Mouse (Mus musculus): ENCODE data around the gene Tpd52l2.

Gene Tpd52l2

GRCm38 (mm10) chr2:181496831-181497547, at the start of gene Tpd52l2:
Gene Tpd52l2, plus strand, starts transcription at chr2:181497142.
- DNase-seq, result peak; percentile 97

- no peak for DNase-seq
Measured at GRCm38 (mm10) chr2:181452181-181452580, 44.8 kb upstream of the Tpd52l2 start.

GRCm38 (mm10) chr2:181453274-181453673, 43.7 kb upstream of the Tpd52l2 start:
- no peak for DNase-seq

- no peak for DNase-seq
Measured at GRCm38 (mm10) chr2:181455899-181456298, 41.0 kb upstream of the Tpd52l2 start.

- peak; percentile 50 for DNase-seq
Measured at GRCm38 (mm10) chr2:181457831-181458230, 39.1 kb upstream of the Tpd52l2 start.

- peak; percentile 56 for DNase-seq
Measured at GRCm38 (mm10) chr2:181458411-181459152, 38.4 kb upstream of the Tpd52l2 start.

GRCm38 (mm10) chr2:181459153-181459672, 37.7 kb upstream of the Tpd52l2 start, which contains the start of gene Zbtb46:
Gene Zbtb46, minus strand, starts transcription at chr2:181459426.
- peak; percentile 92 for DNase-seq

GRCm38 (mm10) chr2:181459673-181460621, 37.0 kb upstream of the Tpd52l2 start:
- DNase-seq, result peak; percentile 84

- DNase-seq, result no peak
Measured at GRCm38 (mm10) chr2:181461536-181462100, 35.3 kb upstream of the Tpd52l2 start.

GRCm38 (mm10) chr2:181462604-181463003, 34.3 kb upstream of the Tpd52l2 start:
- DNase-seq, result no peak

- peak; percentile 57 for DNase-seq
Measured at GRCm38 (mm10) chr2:181463008-181463738, 33.8 kb upstream of the Tpd52l2 start.

- DNase-seq, result no peak
Measured at GRCm38 (mm10) chr2:181465423-181465822, 31.5 kb upstream of the Tpd52l2 start.

GRCm38 (mm10) chr2:181470285-181470684, 26.7 kb upstream of the Tpd52l2 start:
- no peak for DNase-seq

GRCm38 (mm10) chr2:181471246-181471645, 25.7 kb upstream of the Tpd52l2 start:
- DNase-seq, result no peak

GRCm38 (mm10) chr2:181472256-181472827, 24.6 kb upstream of the Tpd52l2 start:
- no peak for DNase-seq

- DNase-seq, result no peak
Measured at GRCm38 (mm10) chr2:181483120-181483519, 13.8 kb upstream of the Tpd52l2 start.

- DNase-seq, result peak; percentile 60
Measured at GRCm38 (mm10) chr2:181483562-181484318, 13.2 kb upstream of the Tpd52l2 start.

GRCm38 (mm10) chr2:181484456-181485233, 12.3 kb upstream of the Tpd52l2 start:
- no peak for DNase-seq

GRCm38 (mm10) chr2:181485741-181486140, 11.2 kb upstream of the Tpd52l2 start:
- peak; percentile 36 for DNase-seq
